Mouse (Mus musculus): Measurements from ENCODE around the gene Usp25. TPM values are rescaled to one million over a fixed set of nuclear protein-coding genes. Genes with fewer than 3 reads are reported as not detected.

Usp25 gene
- total RNA-seq, 2 experiments from 2014 or later, result 55.2 to 62.8 TPM

DNA sequence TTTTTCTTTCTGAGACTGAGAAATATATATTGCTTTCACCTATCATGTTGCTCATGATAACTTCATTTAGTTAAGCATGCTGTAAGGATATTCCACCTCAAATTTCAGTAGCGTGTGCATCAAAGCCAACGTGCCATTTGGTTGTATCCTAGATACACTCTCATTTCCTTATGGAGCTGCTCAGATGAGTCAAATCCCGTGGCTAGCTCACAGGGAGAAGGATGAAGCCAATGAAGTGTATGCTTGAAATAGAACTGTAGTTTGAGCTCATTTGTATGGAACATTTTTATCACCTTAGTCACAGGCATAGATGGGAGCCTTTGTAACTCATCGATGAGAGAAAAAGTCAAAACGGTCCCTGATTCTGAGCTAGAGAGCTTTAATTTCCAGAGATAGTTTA lies 20.8 kb downstream of the Usp25 start:
- no peak for DNase-seq

DNA sequence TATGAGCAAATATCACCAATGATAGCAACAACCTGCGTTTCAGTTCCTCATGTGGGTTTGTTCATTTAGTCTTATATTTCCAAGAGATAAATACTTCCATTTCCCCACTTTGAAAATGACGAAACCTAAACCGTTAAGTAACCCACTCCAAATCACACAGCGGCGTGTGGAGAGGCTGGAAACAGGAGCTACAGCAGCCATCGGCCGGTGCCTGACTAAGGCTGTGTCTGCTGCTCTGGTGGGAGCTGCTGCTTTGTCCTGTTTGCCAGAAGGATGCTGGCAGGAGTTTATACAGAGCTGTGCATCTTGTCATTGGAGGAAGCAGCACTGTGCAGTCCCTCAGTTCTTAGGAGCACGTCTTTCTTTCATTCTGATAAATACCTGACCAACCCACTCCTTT lies 21.2 kb downstream of the Usp25 start:
- no peak for DNase-seq

DNA sequence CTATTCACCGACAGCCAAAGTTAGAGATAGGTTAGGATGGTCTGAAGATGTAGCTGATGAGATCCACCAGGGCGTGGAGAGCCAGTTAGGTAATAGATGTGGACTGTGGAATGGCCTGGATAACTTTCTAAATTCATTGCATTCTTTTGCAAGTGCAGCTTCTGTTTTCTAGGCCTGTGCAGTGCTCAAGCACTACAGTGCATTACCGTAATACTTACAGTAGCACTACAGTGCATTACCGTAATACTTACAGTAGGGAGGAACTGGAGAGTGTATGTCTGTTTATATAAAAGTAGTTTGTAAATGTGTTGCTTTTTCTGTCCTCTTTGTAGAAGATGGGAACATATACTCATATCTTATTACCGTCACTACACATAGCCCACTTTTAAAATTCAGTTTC lies 28.1 kb downstream of the Usp25 start:
- no peak for DNase-seq

DNA sequence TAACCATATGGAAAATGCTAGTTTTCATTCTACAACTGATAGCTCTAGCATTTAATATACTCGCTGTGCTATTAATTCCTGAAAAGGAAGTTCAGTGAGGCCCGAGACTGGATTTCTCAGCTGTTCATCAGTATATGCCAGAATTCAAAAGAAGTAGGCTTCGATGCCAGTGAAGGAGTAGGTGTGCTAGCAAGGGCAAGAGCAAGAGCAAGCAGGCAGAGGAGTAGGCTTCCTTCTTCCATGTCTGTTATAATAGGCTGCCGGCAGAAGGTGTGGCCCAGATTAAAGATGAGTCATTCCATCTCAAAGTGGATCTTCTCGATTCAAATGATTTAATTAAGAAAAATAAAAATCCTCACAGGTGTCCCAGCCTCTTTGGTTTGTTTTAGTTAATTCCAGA lies 30.0 kb downstream of the Usp25 start:
- no peak for DNase-seq

DNA sequence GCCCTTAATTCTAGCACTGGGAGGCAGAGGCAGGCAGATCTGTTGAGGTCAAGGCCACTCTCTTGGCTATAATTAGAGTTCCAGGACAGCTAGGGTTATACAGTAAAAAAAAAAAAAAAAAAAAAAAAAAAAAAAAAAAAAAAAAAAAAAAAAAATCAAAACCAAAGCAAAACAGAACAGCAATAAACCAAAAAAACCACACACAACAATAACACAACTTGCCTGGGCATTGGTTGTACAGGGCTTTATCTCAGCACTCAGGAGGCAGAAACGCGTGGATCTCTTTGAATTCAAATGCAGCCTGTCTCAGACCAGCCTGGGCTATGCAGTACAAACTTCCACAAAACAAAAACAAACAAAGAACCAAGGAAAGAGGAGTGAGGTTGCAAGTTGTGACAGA lies 40.7 kb downstream of the Usp25 start:
- no peak for DNase-seq

DNA sequence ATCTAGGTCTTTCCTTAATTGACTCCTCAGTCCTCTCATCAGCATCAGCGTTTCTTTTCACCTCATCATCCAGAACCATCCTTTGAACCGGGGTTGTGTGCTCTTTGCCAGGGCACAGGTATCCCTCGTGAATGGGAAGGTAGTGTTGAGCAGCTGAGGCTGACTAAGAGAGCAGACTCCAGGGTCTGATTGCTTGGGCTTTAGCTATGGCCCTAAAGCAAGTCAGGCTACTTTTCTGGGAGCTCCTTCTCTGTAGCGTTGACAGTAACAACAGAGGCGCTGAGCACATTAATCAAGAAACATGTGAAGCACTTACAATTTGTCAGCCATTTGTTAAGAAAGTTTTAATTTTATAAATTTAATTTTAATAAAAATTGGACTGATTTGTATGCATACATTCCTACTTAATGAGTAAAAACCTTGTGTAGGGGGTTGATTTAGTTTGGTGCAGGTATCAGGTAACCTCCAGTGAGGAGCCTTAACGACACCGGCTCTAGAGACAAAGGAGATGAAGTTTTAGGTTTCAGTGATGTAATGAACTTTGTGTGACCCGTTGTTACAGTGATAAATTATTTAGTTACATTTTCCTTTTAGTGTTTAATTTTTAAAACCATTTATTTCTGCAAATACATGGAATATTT lies 42.1 kb downstream of the Usp25 start:
- no peak for DNase-seq

DNA sequence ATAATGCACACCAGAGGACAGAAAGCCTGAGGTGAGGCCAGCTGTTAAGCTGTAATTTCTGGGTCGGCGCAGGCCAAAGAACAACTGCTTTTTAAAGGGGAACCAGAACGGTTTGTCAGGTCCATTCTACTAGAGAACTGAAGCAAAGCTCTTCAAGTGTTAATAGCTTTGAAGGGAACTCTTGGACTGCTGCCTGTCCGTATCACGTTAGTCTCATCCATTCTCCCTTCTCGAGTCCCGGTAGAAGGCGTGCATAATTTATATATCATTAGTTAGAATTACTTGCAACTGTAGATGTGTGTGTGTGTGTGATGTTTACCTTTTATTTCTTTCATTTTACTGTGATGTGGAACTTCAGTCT lies 42.6 kb downstream of the Usp25 start:
- no peak for DNase-seq

DNA sequence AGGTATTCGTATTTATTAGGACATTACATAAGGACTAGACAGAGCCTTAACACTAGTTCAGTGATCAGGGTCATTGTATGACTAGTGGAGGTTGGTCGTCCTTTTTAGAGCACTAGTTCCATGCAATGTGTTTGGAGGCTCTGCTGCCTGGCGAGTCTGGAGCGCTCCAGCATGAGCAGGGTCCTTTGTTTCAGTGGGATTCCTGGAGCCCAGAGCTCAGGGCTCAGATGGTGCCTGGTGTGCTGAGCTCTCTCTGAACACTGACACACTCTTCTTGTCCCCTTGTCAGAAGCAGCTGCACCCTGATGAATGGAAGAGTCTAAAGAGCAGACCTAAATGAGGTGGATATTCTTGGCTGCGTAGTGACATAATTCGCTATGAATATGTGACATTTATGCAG lies 45.1 kb downstream of the Usp25 start:
- DNase-seq, result no peak

DNA sequence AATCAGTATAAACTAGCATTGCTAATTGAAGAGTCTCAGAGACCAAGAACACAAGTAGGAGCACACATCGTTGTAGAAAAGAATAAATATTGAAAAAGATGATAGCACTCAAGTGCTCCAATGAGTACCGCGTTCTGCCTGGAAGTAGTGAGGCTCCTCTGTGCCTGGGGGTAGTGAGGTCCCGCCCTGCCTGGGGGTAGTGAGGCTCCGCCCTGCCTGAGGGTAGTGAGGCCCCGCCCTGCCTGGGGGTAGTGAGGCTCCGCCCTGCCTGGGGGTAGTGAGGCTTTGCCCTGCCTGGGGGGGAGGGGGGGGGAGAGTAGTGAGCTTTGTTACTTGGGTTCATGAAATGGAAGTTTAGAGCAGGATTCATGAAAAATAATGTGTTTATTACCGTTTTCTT lies 46.7 kb downstream of the Usp25 start:
- peak; percentile 19 for DNase-seq

DNA sequence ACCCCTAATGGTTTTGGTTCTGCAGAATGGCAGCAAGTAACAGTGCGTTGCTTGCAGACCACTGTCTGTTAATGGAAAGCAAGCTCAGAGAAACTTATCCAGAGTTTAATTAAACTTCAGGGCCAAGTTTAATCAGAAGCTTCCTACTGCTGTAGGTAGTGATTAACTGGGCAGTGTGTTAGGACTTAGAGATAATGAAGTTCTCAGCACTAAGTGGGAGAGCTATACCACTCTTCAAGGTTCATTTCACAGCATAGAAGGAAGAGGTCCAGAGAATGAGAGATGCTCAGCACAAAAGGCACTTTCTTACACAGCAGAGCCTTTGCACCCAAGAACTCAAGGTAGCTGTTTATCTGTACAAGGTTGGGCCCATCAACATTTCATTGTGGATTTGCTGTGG lies 50.4 kb downstream of the Usp25 start:
- DNase-seq, result no peak

DNA sequence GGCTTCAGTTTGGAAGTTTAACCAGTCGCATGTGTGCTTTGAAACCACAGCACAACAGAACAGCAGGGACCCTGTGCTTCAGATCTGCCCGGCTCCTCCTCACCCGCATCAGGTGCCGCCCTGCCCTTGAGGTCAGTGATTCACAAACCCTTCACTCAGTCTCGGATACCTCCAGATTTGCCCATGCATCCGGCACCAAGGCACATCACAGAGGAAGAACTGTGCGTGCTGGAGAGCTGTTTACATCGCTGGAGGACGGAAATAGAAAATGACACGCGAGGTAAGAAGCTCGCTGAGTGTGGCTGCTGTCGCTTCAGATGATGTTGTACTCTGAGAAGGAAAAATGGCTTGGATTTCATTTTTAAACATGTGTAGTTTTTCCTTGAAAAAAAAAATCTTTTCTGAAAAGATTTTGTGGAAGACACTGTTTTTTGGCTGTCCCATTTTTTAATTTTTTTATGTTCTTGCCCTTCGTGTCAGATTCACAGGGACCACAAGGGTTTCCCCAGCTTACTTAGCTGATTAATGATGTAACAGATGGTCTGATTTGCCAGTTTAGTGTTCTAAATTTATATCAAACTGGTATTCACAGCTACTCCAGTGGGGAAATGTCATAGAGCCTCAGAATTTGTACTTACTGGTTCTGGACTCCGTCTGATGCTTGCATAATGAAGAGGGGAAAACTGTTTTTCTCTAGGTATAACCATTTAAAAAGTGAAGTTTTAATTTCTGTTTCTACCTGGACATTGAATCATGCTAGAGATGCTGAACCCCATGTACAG lies 63.6 kb downstream of the Usp25 start:
- no peak for DNase-seq

DNA sequence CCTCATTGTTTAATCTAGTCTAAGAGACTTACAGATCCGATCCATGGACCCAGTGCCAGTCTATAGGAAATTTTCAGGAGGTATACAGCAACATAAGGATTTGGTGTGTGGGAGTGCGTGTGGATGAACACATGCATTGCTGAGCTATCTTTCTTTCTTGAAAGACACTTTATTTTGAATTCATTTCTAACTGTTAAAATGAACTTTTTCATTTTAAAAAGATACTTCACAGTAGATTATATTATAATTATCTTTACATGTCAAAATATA lies 64.2 kb downstream of the Usp25 start:
- no peak for DNase-seq

DNA sequence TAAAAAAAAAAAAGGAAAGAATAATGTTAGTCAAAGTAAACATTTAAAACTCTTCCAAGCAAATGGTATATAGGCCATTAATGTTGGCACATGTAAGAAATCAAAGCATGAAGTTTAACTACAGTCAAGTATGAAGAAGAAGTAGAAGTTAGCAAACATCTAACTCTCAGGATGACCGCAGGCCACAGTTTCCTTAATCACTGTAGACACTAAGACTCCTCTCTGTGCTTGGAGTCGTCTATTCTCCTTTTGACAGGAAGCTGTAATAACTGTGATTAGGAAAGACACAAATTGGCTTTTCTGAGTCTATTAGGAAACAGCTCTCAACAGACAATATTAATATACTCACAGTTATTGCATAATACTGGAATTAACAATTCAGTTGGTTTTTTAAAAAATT lies 70.6 kb downstream of the Usp25 start:
- DNase-seq, result no peak

DNA sequence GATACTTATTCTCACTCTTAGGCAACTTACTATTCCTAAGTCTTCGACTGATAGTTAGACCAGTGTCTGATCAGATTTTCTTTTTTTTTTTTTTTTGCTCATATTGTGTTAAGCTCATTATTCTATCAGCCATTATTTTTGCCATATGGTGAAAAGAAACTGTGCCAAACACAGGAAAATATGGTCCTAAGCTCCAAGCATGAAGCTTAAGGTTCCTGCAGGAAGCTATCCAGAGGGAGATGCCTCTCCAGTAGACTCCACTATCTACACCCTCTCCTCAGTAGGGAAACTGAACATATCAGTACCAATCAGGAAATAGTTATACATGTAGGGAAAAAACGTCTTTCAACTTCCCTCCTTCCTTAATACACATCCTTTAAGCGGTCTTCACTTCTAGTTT lies 76.3 kb downstream of the Usp25 start:
- no peak for DNase-seq

DNA sequence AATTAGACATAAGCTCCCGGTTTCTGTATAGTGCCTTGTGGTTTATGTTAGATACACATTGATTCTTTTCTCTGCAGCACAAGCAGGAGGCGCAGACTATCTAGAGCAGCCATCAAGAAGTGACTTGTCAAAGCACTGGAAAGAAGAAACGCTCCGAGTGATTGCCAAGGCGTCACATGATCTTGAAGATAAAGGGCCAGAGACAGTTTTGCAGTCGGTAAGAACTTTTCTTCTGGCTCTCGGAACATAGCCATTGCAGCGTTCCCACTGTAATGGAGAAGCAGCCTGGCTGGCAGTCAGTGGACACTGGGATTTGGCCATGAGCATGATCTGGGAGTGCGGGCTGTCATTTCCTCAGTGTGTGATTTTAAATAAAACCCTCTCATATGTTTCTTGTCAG lies 80.0 kb downstream of the Usp25 start:
- peak; percentile 15 for DNase-seq

DNA sequence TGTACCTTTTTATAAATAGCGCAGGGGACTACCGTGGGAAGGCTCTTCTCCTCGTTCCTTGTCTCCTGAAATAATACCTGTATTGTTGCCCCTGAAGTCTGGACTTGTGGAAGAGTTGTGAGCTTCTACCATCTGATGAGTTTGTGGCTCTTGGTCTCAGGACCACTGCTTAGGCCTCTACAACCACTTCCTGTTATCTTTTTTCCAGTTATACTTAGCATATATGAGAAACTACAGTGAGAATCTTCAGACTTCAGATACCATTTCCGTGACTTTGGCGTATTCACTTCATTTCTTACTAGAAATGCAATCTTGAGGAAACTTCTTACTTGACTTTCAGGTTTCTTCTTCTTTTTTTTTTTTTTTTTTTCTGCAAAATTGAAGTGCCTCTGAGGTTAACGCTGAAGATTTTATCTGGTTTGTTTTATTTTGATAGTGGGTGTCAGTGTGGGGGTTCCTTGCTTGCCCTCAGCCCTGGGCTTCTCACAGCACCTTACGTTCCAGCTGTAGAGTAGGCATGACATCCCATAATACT lies 81.6 kb downstream of the Usp25 start:
- DNase-seq, result no peak

DNA sequence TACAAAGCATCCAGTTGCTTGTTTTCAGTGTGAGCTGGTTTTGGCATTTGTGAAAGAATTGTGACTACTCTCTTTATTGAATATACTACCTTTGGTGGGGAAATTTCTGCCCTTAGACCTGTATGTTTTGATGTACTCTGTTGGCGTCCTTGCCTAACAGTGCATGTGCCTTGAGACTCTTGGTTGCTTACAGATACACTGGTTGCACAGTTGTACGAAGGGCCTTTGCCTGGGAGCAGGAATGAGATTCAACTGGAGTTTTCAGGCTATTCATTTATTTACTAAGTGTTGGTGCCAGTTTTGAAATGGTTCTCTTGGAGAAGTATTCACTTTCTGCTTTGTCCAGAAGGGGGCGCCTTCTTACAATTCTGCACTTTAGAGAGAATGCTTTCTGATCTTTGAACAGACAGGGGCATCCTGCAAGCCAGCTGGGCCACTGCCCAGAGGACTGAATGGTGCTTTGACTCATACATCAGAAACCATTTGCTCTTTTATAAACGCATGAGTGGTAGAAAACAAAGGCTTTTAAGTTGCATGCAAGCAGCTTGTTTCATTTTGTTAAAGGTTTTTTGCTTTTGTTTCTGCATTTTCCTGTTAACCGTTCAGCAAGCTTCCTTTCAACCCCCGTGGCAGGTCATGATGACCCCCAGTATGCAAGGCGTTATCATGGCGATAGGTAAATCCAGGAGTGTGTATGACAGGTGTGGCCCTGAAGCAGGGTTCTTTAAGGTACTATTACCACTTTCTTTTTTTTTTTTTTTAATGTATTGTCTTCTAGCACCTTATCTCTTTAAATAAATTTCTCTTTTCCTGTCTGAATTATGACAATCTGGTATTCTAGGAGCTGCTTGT lies 85.7 kb downstream of the Usp25 start:
- peak; percentile 85 for DNase-seq

DNA sequence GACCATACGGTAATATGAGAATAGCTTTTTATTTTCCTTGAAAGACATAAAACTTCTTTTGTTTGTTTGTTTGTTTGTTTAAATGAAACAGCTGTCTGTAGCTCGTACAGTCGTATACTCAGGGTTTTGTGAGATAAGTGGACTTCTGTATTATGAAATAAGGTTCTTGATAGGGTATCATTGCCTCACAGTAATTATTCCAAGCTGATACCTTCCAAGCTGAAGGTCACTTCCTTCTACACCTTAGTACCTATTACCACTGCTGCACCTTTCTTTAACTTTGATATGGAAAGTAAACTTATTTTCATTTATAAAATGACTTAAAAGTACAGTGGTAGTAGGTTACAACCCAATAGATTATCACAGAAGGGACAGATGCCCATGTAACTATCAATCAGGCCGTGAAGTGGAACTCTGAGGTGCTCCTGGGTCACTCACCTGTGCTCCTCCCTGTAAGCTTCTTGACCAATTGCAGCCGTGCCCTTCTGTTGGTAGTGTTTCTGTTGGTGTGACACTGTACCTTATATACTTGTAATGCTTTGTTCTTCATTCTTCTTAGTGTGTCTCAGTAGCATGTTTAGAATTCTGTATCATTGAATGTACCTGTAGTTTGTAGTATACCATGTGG lies 90.2 kb downstream of the Usp25 start:
- DNase-seq, result no peak

DNA sequence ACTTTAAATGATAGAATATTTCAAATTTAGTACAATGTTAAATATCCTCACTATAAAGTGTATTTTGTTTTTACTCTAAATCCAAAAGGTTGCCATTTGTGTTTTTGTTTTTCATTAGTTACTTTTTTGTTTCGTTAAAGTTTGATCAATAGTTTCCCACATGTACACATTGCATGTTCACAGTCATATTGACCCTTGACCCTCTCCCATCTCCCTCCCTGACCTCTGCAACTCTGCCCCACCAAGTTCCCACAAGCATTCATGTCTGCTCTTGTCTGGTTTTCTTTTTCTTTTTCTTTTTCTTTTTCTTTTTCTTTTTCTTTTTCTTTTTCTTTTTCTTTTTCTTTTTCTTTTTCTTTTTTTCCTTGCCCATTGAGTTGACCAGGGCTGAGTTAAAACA lies 97.8 kb downstream of the Usp25 start:
- no peak for DNase-seq

DNA sequence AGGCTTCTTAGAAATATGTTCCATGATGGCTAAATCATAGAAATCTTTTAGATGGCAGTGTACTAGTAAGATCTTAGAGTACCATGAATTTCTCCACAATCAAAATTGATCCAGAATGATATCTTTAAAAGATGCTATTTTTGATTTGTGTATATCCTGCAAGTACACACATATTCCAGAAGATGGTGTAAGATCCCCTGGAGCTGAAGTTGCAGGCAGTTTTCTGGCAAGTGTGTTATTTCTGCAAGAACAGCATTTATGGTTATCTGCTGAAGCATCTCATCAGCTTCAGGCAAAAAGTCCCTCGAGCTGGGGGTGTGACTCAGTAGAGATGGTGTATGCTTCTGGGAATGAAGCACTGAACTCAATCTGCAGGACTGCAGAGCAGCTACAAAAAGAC lies 112.4 kb downstream of the Usp25 start:
- DNase-seq, result no peak

DNA sequence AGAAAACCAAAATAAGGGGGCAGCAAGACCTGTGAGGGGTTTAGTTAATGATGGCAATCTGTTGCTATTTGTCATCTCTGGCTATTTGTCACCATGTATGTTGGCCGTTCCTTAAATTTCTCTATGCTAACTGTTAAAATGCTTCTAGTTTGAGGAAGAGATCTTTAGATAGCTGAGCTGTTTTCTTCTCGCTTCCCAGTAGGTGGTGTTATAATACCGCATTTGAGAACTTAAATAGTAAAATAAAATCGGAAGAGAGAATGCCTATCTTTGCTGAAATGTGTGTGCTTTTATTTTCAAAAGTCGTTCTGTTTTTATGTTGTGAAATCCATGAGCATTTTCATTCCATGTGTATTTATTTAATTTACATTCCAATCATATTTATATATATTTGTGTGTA lies 115.2 kb downstream of the Usp25 start:
- DNase-seq, result no peak

DNA sequence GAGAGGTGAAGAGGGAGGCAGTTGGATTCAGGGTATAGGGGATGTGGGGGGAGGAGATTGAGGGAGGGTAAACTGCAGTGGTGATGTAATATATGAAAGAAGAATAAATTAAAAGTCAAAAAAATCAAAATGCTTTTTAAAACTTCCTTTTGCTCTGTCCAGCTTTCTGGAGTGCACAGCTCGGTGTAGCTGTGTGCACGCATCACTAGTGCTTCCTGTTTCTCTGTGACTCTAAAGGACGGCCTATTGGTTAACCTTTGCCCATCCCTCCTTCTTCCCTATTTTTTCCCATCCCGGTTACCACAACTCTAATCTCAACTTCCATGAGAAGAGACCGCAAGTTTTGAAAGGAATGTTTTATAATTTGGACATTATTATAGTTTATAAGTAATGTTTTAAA lies 119.5 kb downstream of the Usp25 start:
- no peak for DNase-seq

DNA sequence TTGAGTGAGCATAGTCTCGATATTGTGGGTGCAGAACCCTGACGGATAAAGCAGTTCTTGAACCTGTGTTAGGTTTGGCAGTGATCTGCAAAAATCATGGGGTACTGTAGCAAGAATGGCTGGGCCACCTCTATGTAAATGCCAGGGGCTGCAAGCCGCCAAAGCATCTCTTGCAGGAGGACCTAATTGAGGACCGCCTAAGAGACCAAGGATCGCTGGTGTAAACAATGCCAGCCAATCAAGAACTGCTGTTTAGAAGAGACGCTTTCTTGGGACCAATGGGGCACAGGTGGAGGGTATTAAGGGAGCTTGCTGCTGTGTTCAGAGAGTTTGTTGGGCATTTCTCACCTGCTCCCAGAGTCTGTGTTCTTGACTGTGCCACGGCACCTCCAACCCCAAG lies 127.1 kb downstream of the Usp25 start:
- DNase-seq, result no peak
